Mouse (Mus musculus) kidney, embryonic 16.5 days (tissue): Measurements from ENCODE around the gene Fhl2. TPM values are rescaled to one million over a fixed set of nuclear protein-coding genes. Genes with fewer than 3 reads are reported as not detected.

Experiments used
- ATAC-seq: fragments of 200-750 bp; cut with Nextera tagmentation; 2 replicates; pipeline ENCODE4 v1.8.0; 2017; ENCODE audit warnings: moderate TSS enrichment; ENCODE audit not compliant: low FRiP score, low TSS enrichment
- H3K27ac ChIP-seq: fragments of 300-500 bp; sonication (generic); 2 replicates; pipeline ENCODE4 v1.5.1; 2014; ENCODE audit warnings: low read length
- H3K27me3 ChIP-seq: fragments of 300-500 bp; sonication (generic); 2 replicates; pipeline ENCODE4 v1.6.1; 2014; ENCODE audit warnings: low read length, control low read depth, mixed read lengths; ENCODE audit not compliant: insufficient read depth
- H3K36me3 ChIP-seq: fragments of 300-500 bp; sonication (generic); 2 replicates; pipeline ENCODE4 v1.6.1; 2014; ENCODE audit warnings: low read length, control low read depth, mixed read lengths; ENCODE audit not compliant: insufficient read depth
- H3K4me1 ChIP-seq: fragments of 300-500 bp; sonication (generic); 2 replicates; pipeline ENCODE4 v1.6.1; 2014; ENCODE audit warnings: low read length, control low read depth, mixed read lengths; ENCODE audit not compliant: insufficient read depth
- H3K4me2 ChIP-seq: fragments of 300-500 bp; sonication (generic); replicated peaks from 2 replicates; pipeline ENCODE4 v1.6.1; 2014; ENCODE audit warnings: low read depth, low read length
- H3K4me3 ChIP-seq: fragments of 300-500 bp; sonication (generic); 2 replicates; pipeline ENCODE4 v1.5.1; 2014; ENCODE audit warnings: mild to moderate bottlenecking, low read length
- H3K9ac ChIP-seq: fragments of 300-500 bp; sonication (generic); replicated peaks from 2 replicates; pipeline ENCODE4 v1.6.1; 2014; ENCODE audit warnings: low read length
- H3K9me3 ChIP-seq: fragments of 300-500 bp; sonication (generic); 2 replicates; pipeline ENCODE4 v1.6.1; 2016; ENCODE audit warnings: low read length, control low read depth
- WGBS: fragments of 180-500 bp; shearing (Covaris S2); extraction: QIAGEN DNeasy Blood & Tissue Kit; methylation state at CpG from one replicate; pipeline ENCODE4 v1.1.7; 2014; 5-methylcytosine and 5-hydroxymethylcytosine counted together
- polyA plus RNA-seq: library from polyadenylated mRNA; unstranded; fragments of >200 nt; fragmentation: Nextera tagmentation; extraction: Ambion mirVana; gene quantifications from 2 replicates; pipeline ENCODE4 v1.2.1, GENCODE M21; 2015

Fhl2 gene
- polyA plus RNA-seq, 1 experiment from 2014 or later: 104 TPM

GRCm38 (mm10) chr1:43173283-43174226 is 23.2 kb downstream of the Fhl2 start:
- Histone ChIP-seq H3K4me1 (peaks cover 28% of the 10 kb centered on the region), H3K9me3 (no peaks in the 10 kb centered on the region), H3K36me3 (no peaks in the 10 kb centered on the region), H3K4me2 (no peak overlapping the region), H3K4me3 (no peak overlapping the region), H3K9ac (no peak overlapping the region), H3K27ac (peak overlapping the region; percentile 15; the same call in 1 of the 2 replicates), H3K27me3 (no peaks in the 10 kb centered on the region)
- 49% methylated on average over 7 of the region's 7 CpGs for WGBS
- ATAC-seq: peak; percentile 53; the same call in 1 of the 2 replicates

- no peak for ATAC-seq
- H3K36me3 ChIP-seq: no peaks in the 10 kb centered on the region
- no peaks in the 10 kb centered on the region for H3K27me3 ChIP-seq
- H3K4me1 ChIP-seq: peaks cover 36% of the 10 kb centered on the region
- H3K4me3 ChIP-seq: no peak overlapping the region
- no peak overlapping the region for H3K9ac ChIP-seq
- no peak overlapping the region for H3K4me2 ChIP-seq
- H3K27ac ChIP-seq: peak overlapping the region; percentile 19; the same call in 1 of the 2 replicates
- H3K9me3 ChIP-seq: no peaks in the 10 kb centered on the region
- WGBS: 83% methylated on average over 6 of the region's 6 CpGs
These were observed 25.0 kb downstream of the Fhl2 start for GRCm38 (mm10) chr1:43171816-43172215.

GRCm38 (mm10) chr1:43171093-43171492 is 25.7 kb downstream of the Fhl2 start:
- 12% methylated on average over 3 of the region's 3 CpGs for WGBS
- no peaks in the 10 kb centered on the region for H3K36me3 ChIP-seq
- H3K9ac ChIP-seq: no peak overlapping the region
- peak overlapping the region; percentile 19; the same call in 1 of the 2 replicates for H3K27ac ChIP-seq
- H3K4me1 ChIP-seq: peaks cover 36% of the 10 kb centered on the region
- ATAC-seq: no peak
- no peaks in the 10 kb centered on the region for H3K9me3 ChIP-seq
- no peaks in the 10 kb centered on the region for H3K27me3 ChIP-seq
- no peak overlapping the region for H3K4me3 ChIP-seq
- H3K4me2 ChIP-seq: no peak overlapping the region

GRCm38 (mm10) chr1:43169661-43170060 is 27.1 kb downstream of the Fhl2 start:
- peaks cover 36% of the 10 kb centered on the region for H3K4me1 ChIP-seq
- H3K27ac ChIP-seq: no peak overlapping the region; the same call in 1 of the 2 replicates
- WGBS: 83% methylated on average over 1 of the region's 1 CpGs
- no peaks in the 10 kb centered on the region for H3K36me3 ChIP-seq
- no peaks in the 10 kb centered on the region for H3K27me3 ChIP-seq
- no peak overlapping the region for H3K4me3 ChIP-seq
- no peak overlapping the region for H3K9ac ChIP-seq
- H3K9me3 ChIP-seq: 0 out of 2 replicates have a peak, but pooled peaks cover 4% of the 10 kb centered on the region
- H3K4me2 ChIP-seq: no peak overlapping the region
- ATAC-seq: no peak

- H3K36me3 ChIP-seq: no peaks in the 10 kb centered on the region
- H3K27ac ChIP-seq: peak overlapping the region; percentile 82; the same call in 1 of the 2 replicates
- H3K27me3 ChIP-seq: no peaks in the 10 kb centered on the region
- H3K9ac ChIP-seq: no peak overlapping the region
- H3K4me1 ChIP-seq: peaks cover 35% of the 10 kb centered on the region
- no peak for ATAC-seq
- H3K4me3 ChIP-seq: no peak overlapping the region
- no peak overlapping the region for H3K4me2 ChIP-seq
- WGBS: 75% methylated on average over 7 of the region's 7 CpGs
- 0 out of 2 replicates have a peak, but pooled peaks cover 4% of the 10 kb centered on the region for H3K9me3 ChIP-seq
These were observed 27.6 kb downstream of the Fhl2 start for GRCm38 (mm10) chr1:43169227-43169626.

- no peak for ATAC-seq
- 64% methylated on average over 7 of the region's 7 CpGs for WGBS
- H3K4me1 ChIP-seq: peaks cover 33% of the 10 kb centered on the region
- no peak overlapping the region for H3K4me3 ChIP-seq
- H3K27me3 ChIP-seq: no peaks in the 10 kb centered on the region
- H3K4me2 ChIP-seq: no peak overlapping the region
- H3K27ac ChIP-seq: peak overlapping the region; percentile 82
- H3K9ac ChIP-seq: peak overlapping the region; percentile 2; the same call in 1 of the 2 replicates
- H3K9me3 ChIP-seq: 0 out of 2 replicates have a peak, but pooled peaks cover 4% of the 10 kb centered on the region
- no peaks in the 10 kb centered on the region for H3K36me3 ChIP-seq
These were observed 28.2 kb downstream of the Fhl2 start for GRCm38 (mm10) chr1:43168618-43169017.

- H3K27ac ChIP-seq: peak overlapping the region; percentile 82
- H3K4me1 ChIP-seq: peaks cover 35% of the 10 kb centered on the region
- H3K27me3 ChIP-seq: no peaks in the 10 kb centered on the region
- no peak overlapping the region for H3K4me3 ChIP-seq
- ATAC-seq: no peak
- 0 out of 2 replicates have a peak, but pooled peaks cover 4% of the 10 kb centered on the region for H3K9me3 ChIP-seq
- no peak overlapping the region for H3K4me2 ChIP-seq
- peak overlapping the region; percentile 2 for H3K9ac ChIP-seq
- WGBS: 14% methylated on average over 5 of the region's 5 CpGs
- H3K36me3 ChIP-seq: no peaks in the 10 kb centered on the region
These were observed 28.8 kb downstream of the Fhl2 start for GRCm38 (mm10) chr1:43168026-43168425.

- no peak overlapping the region for H3K4me3 ChIP-seq
- 0 out of 2 replicates have a peak, but pooled peaks cover 4% of the 10 kb centered on the region for H3K9me3 ChIP-seq
- WGBS: 91% methylated on average over 5 of the region's 5 CpGs
These were observed 32.2 kb downstream of the Fhl2 start for GRCm38 (mm10) chr1:43164582-43164981.

GRCm38 (mm10) chr1:43163467-43164418 is 33.0 kb downstream of the Fhl2 start:
- ATAC-seq: peak; percentile 94

More at GRCm38 (mm10) chr1:43164582-43164981, 32.2 kb downstream of the Fhl2 start:
- ATAC-seq: no peak
- Histone ChIP-seq H3K27ac (peak overlapping the region; percentile 93; the same call in 1 of the 2 replicates), H3K27me3 (no peaks in the 10 kb centered on the region), H3K9ac (no peak overlapping the region), H3K36me3 (no peaks in the 10 kb centered on the region; the same call in 1 of the 2 replicates), H3K4me2 (no peak overlapping the region), H3K4me1 (peaks cover 33% of the 10 kb centered on the region)

More at GRCm38 (mm10) chr1:43163467-43164418, 33.0 kb downstream of the Fhl2 start:
- Histone ChIP-seq H3K27ac (peak overlapping the region; percentile 93), H3K27me3 (no peaks in the 10 kb centered on the region), H3K36me3 (no peaks in the 10 kb centered on the region; the same call in 1 of the 2 replicates), H3K9me3 (0 out of 2 replicates have a peak, but pooled peaks cover 4% of the 10 kb centered on the region), H3K4me2 (peak overlapping the region; percentile 89), H3K4me1 (peaks cover 38% of the 10 kb centered on the region), H3K9ac (peak overlapping the region; percentile 94), H3K4me3 (peak overlapping the region; percentile 85)
- WGBS: 5% methylated on average over 61 of the region's 61 CpGs
